ENCODE assay signal across 8 mouse cellular contexts in genomic region chr14:76149531-76150179, GRCm38 (mm10). TPM values are rescaled to one million over a fixed set of nuclear protein-coding genes. Genes with fewer than 3 reads are reported as not detected.
DNase-seq lines count a peak whose midpoint lies in the region; ATAC-seq and TF ChIP-seq lines count a peak whose summit lies in the region.

No protein-coding gene starts in this region.

- H3K27ac ChIP-seq in left cerebral cortex, adult 2 months: no peak overlapping the region; the same call in 1 of the 2 replicates
- no peak overlapping the region for H3K27ac ChIP-seq in midbrain, embryonic 16.5 days (ENCODE audit: low read length)

- H3K36me3 ChIP-seq in midbrain, embryonic 16.5 days (ENCODE audit: control insufficient read depth, insufficient read depth, low read length): no peaks in the 10 kb centered on the region

- no peak overlapping the region for H3K4me3 ChIP-seq in left cerebral cortex, adult 2 months
- no peak overlapping the region for H3K4me3 ChIP-seq in midbrain, embryonic 16.5 days (ENCODE audit: low read depth, low read length)

- no peaks in the 10 kb centered on the region for H3K9me3 ChIP-seq in midbrain, embryonic 16.5 days (replicated peaks; ENCODE audit: control insufficient read depth, low read length, poor library complexity, severe bottlenecking)

- WGBS in large intestine, adult 2 months: 12% methylated on average over 13 of the region's 13 CpGs
- WGBS in midbrain, embryonic 16.5 days: 44% methylated on average over 13 of the region's 13 CpGs

- H3K27me3 ChIP-seq in midbrain, embryonic 16.5 days (ENCODE audit: control insufficient read depth, insufficient read depth, low read depth, low read length): no peaks in the 10 kb centered on the region

- no peak for ATAC-seq in midbrain, embryonic 16.5 days
- ATAC-seq in inflammation-experienced regulatory T-cells, adult 6 months: no peak

- no peak for TF ChIP-seq CTCF in left cerebral cortex, adult 2 months (IDR thresholded peaks at IDR 0.05)

- H3K4me2 ChIP-seq in midbrain, embryonic 16.5 days (ENCODE audit: low read length): 0 out of 2 replicates have a peak overlapping the region, but pooled peaks have one; percentile 10

- no peak overlapping the region for H3K9ac ChIP-seq in midbrain, embryonic 16.5 days (ENCODE audit: low read depth, low read length)

- H3K4me1 ChIP-seq in midbrain, embryonic 16.5 days (ENCODE audit: control insufficient read depth, insufficient read depth, low read length): peaks cover 5% of the 10 kb centered on the region; the same call in 1 of the 2 replicates

- peak; percentile 17 to 29 for DNase-seq in left cerebral cortex, adult 2 months (ENCODE audit: extremely low spot score in 1 of 2, low spot score in 2 of 2)
- no peak for DNase-seq in left cerebral cortex, adult 11 months (ENCODE audit: low spot score)
- peak; percentile 44 for DNase-seq in brain, adult 2 months (ENCODE audit: low read depth, low spot score)
- peak; percentile 98 for DNase-seq in fibroblast of lung, adult 2 months (ENCODE audit: low read depth)
- DNase-seq in heart, postnatal 14 days: peak; percentile 87 to 88
- DNase-seq in large intestine, adult 2 months (ENCODE audit: low read depth, low spot score): peak; percentile 81

- intact Hi-C loops in left cerebral cortex, adult 2 months (cut with DNase I): loop anchor here (5.0 to 10.0 kb wide), 2 partner anchors 108 to 855 kb away; no protein-coding TSS in a partner anchor
- intact Hi-C loops in heart, postnatal 14 days (cut with DNase I): loop anchor here (10.0 kb wide), 2 partner anchors 165 to 865 kb away; no protein-coding TSS in a partner anchor

RNA-seq across cellular contexts. Expression of gene Nufip1, which starts 39.0 kb away (rescaled TPM):
- 1 to 10 TPM; 8.2 to 8.4 TPM for total RNA-seq in left cerebral cortex, adult 2 months (2021)
- 1 to 10 TPM; 3.1 to 3.6 TPM for total RNA-seq in heart, postnatal 14 days (2021)
- 2.1 and 2.9 TPM in 2 replicates for polyA plus RNA-seq in large intestine, adult 2 months (2012; rRNA removed)
- polyA plus RNA-seq in midbrain, embryonic 16.5 days (2015; fragmentation: Nextera tagmentation; extraction: Ambion mirVana): 13.4 and 13.8 TPM in 2 replicates
- polyA plus RNA-seq in inflammation-experienced regulatory T-cells, adult 6 months (2017; shearing (Covaris generic)): 1 to 10 TPM; 6.1 to 7.6 (median 7.1) TPM

RNA-seq across cellular contexts. Expression of gene Gpalpp1, which starts 39.1 kb away (rescaled TPM):
- total RNA-seq in left cerebral cortex, adult 2 months (2021): 10 to 100 TPM; 23.2 to 23.6 TPM
- 10 to 100 TPM; 11.7 to 12.2 TPM for total RNA-seq in heart, postnatal 14 days (2021)
- polyA plus RNA-seq in large intestine, adult 2 months (2012; rRNA removed): 3.3 and 4.0 TPM in 2 replicates
- polyA plus RNA-seq in midbrain, embryonic 16.5 days (2015; fragmentation: Nextera tagmentation; extraction: Ambion mirVana): 13.1 and 14.1 TPM in 2 replicates
- 10 to 100 TPM; 10.6 to 12.3 (median 10.6) TPM for polyA plus RNA-seq in inflammation-experienced regulatory T-cells, adult 6 months (2017; shearing (Covaris generic))
